Mouse (Mus musculus): ENCODE data around the gene Olfr1472. TPM values are rescaled to one million over a fixed set of nuclear protein-coding genes. Genes with fewer than 3 reads are reported as not detected.

Olfr1472 gene
- not detected for polyA plus RNA-seq (2017; shearing (Covaris generic))

DNA sequence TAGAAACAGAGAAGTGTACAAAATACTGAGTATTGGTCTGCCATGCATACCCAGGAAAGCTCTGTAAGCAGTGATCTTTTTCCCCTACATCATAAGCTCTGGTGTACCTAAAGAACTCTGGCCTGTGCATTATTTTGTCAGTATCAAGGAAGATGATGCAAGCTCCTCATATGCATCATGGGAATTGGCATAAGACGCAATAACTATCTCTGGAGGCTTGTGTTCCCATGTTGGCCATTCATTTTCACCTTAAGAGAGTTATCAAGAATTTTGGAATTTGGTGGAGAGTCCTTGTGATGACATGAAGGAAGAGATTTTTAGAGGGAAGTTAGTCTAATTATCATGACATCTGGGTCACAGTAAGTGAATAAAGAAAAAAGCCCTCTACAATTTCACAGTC is at the start of gene Olfr1472:
TSS of gene Olfr1472 (minus strand) at position 101 of the 400 bp plus-strand sequence.

GRCm38 (mm10) chr19:13500246-13500645 is 44.4 kb upstream of the Olfr1472 start, which contains the start of gene Olfr1477:
Gene Olfr1477 (plus strand): TSS chr19:13500546.

GRCm38 (mm10) chr19:13480096-13480495 is 24.2 kb upstream of the Olfr1472 start, which contains the start of gene Olfr1475:
Gene Olfr1475 (minus strand): TSS chr19:13480196.

GRCm38 (mm10) chr19:13469265-13469664 is 13.4 kb upstream of the Olfr1472 start, which contains the start of gene Olfr1474:
Gene Olfr1474 (plus strand): TSS chr19:13469565.

GRCm38 (mm10) chr19:13443109-13443508 is 12.8 kb downstream of the Olfr1472 start, which contains the start of gene Olfr1471:
Gene Olfr1471 (plus strand): TSS chr19:13443409.

DNA sequence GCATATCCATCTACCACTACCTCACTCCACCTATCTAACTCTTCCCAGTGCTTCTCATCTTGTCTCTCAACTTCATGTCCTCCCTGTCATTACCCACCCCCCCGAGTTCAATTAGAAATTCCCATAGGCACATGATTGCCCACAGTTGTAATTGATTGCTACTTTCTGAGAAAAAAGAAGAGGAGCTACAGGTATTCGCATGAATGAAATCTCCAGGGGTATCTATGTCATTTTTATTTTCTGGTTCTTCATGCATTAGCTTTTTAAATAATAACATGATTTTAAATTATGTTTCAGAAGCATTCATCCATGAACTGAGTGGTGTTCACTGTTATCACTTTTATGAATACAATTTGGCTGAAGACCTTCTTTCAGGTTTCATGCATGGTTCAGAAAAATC is 48.3 kb downstream of the Olfr1472 start, which contains the start of gene Olfr1469:
TSS of gene Olfr1469 (plus strand) at position 301 of the 400 bp plus-strand sequence.

Other genes with a start within 250 kb of the Olfr1472 start
- not detected for gene Olfr1463, start 224.8 kb downstream of the Olfr1472 start, polyA plus RNA-seq (2017; shearing (Covaris generic))
- gene Olfr1465, start 140.5 kb downstream of the Olfr1472 start, polyA plus RNA-seq (2017; shearing (Covaris generic)) = not detected
- gene Olfr1466, start 117.2 kb downstream of the Olfr1472 start, polyA plus RNA-seq (2017; shearing (Covaris generic)) = not detected
- 0.05 TPM for gene Olfr1467, start 93.8 kb downstream of the Olfr1472 start, polyA plus RNA-seq (2017; shearing (Covaris generic))
- gene Olfr1469, start 48.2 kb downstream of the Olfr1472 start, polyA plus RNA-seq (2017; shearing (Covaris generic)) = 0.25 TPM
- not detected for gene Olfr1471, start 12.7 kb downstream of the Olfr1472 start, polyA plus RNA-seq (2017; shearing (Covaris generic))
- not detected for gene Olfr1474, start 13.5 kb upstream of the Olfr1472 start, polyA plus RNA-seq (2017; shearing (Covaris generic))
- not detected for gene Olfr1475, start 24.1 kb upstream of the Olfr1472 start, polyA plus RNA-seq (2017; shearing (Covaris generic))
- gene Olfr1477, start 44.5 kb upstream of the Olfr1472 start, polyA plus RNA-seq (2017; shearing (Covaris generic)) = 0.20 TPM
- not detected for gene Olfr1480, start 71.8 kb upstream of the Olfr1472 start, polyA plus RNA-seq (2017; shearing (Covaris generic))
- gene Olfr1484, start 127.4 kb upstream of the Olfr1472 start, polyA plus RNA-seq (2017; shearing (Covaris generic)) = 0.06 TPM
- not detected for gene Olfr1487, start 161.3 kb upstream of the Olfr1472 start, polyA plus RNA-seq (2017; shearing (Covaris generic))
- gene Olfr1489, start 175.5 kb upstream of the Olfr1472 start, polyA plus RNA-seq (2017; shearing (Covaris generic)) = 0.04 TPM
- not detected for gene Olfr1490, start 195.0 kb upstream of the Olfr1472 start, polyA plus RNA-seq (2017; shearing (Covaris generic))
- not detected for gene Olfr1491, start 241.2 kb upstream of the Olfr1472 start, polyA plus RNA-seq (2017; shearing (Covaris generic))

Measured in CD4-positive, CD25-positive, alpha-beta regulatory T cell (primary cell).